Mouse (Mus musculus) testis, adult 2 months (tissue): Measurements from ENCODE around the gene Tcte3.
"Not testable (repeated sequence)": the region's sequence is repeated elsewhere in the genome, so short reads cannot be mapped to it uniquely, and the experiment has no call there.

ENCODE experiments used
- CTCF ChIP-seq: fragments of 200-500 bp; IDR thresholded peaks from 2 replicates; pipeline ENCODE4 v1.5.1; 2012; ENCODE audit warnings: low read depth, mild to moderate bottlenecking, inconsistent platforms, low read length, moderate library complexity; ENCODE audit not compliant: control insufficient read depth, insufficient read depth, insufficient replicate concordance
- POLR2A ChIP-seq: fragments of 200-500 bp; IDR thresholded peaks from 2 replicates; pipeline ENCODE4 v1.6.1; 2012; ENCODE audit warnings: low read depth, mild to moderate bottlenecking, inconsistent platforms, low read length, moderate library complexity; ENCODE audit not compliant: control insufficient read depth

DNA sequence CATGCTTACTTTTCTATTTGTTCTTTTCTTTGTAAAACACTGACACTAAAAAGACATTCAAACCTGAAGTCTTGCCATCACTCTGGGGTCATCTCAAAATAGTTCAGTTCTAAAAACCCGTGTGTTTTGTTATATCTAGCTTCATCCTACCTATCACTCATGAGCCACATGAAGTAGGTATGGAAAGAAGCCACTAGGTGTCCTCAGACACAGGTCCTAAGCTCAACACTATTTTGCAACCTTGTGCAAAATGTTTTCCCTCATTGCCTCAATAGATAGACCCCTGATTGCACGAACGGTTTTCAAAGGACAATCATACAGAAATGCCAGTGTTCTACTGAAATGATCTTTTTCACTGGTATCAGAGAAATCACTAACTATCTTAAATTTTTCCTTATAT is 32.2 kb downstream of the Tcte3 start:
- not testable (repeated sequence) for TF ChIP-seq POLR2A, CTCF
